Mouse (Mus musculus): ENCODE data around the gene Pdlim1. TPM values are rescaled to one million over a fixed set of nuclear protein-coding genes. Genes with fewer than 3 reads are reported as not detected.

The Pdlim1 gene
- polyA plus RNA-seq, 1 experiment from 2014 or later = 80.4 TPM

DNA sequence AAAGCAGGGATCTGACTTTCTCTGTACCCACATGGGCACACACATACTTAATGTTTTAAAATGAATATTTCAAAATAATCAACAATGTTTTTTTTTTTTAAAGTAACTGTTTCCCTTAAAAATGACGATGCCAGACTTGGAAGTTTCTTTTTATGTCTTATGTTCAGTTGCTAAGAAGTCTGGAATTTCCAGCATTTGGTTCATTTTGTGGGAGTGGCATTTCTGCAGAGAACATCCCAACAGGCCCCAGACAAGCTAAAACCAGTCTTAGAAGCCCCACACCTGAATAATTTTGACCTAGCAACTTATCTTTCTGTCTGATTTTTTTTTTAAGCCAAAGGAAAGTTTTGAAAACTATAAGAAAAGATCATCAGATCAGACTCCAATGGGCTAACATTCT, 16.1 kb downstream of the Pdlim1 start:
- Histone ChIP-seq H3K27ac (ENCODE audit: low read depth) (no peak overlapping the region), H3K4me3 (ENCODE audit: low read depth, low read length) (no peak overlapping the region), H3K36me3 (replicated peaks; ENCODE audit: insufficient read depth, low read length) (peaks cover 9% of the 10 kb centered on the region; the same call in 1 of the 2 replicates), H3K9me3 (ENCODE audit: low read length) (no peaks in the 10 kb centered on the region), H3K4me1 (ENCODE audit: insufficient read depth) (peaks cover 21% of the 10 kb centered on the region), H3K9ac (replicated peaks) (no peak overlapping the region), H3K27me3 (ENCODE audit: insufficient read depth, low read length) (no peaks in the 10 kb centered on the region), H3K4me2 (ENCODE audit: low read depth, low read length) (no peak overlapping the region)
- ATAC-seq = no peak
- no peak for DNase-seq
- no peak for TF ChIP-seq CTCF (IDR thresholded peaks at IDR 0.05; ENCODE audit: low read depth)
- TF ChIP-seq EP300 (IDR thresholded peaks at IDR 0.05; ENCODE audit: low read depth) = no peak
- 63% methylated on average over 1 of the region's 1 CpGs for WGBS (ENCODE audit: insufficient replicate concordance)

DNA sequence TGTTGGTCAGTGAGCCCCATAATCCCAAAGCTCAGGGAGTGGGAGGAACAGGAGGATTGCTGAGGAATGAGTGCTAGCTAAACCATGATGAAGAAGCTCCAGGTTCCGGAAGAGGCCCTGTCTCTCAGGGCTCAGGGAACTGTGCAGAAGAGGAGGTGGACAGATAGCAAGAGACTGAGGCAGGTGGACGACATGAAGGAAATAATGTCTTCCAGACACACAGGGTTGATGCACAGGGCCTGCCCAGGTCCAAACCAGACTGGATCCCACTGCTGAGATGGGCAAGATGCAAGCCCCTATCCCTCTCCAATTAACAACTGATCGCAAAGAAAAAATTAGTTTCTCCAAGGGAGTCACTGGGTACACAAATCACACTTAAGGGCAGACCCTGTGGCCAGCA, 16.9 kb downstream of the Pdlim1 start:
- Histone ChIP-seq H3K9me3 (ENCODE audit: low read length) (no peaks in the 10 kb centered on the region), H3K9ac (replicated peaks) (no peak overlapping the region), H3K27ac (ENCODE audit: low read depth) (no peak overlapping the region), H3K4me3 (ENCODE audit: low read depth, low read length) (no peak overlapping the region), H3K4me2 (ENCODE audit: low read depth, low read length) (no peak overlapping the region), H3K27me3 (ENCODE audit: insufficient read depth, low read length) (no peaks in the 10 kb centered on the region), H3K36me3 (replicated peaks; ENCODE audit: insufficient read depth, low read length) (peaks cover 9% of the 10 kb centered on the region; the same call in 1 of the 2 replicates), H3K4me1 (ENCODE audit: insufficient read depth) (peaks cover 17% of the 10 kb centered on the region)
- no peak for ATAC-seq
- no peak for DNase-seq
- TF ChIP-seq EP300 (IDR thresholded peaks at IDR 0.05; ENCODE audit: low read depth) = no peak
- no peak for TF ChIP-seq CTCF (IDR thresholded peaks at IDR 0.05; ENCODE audit: low read depth)
- 85% methylated on average over 3 of the region's 3 CpGs for WGBS (ENCODE audit: insufficient replicate concordance)

DNA sequence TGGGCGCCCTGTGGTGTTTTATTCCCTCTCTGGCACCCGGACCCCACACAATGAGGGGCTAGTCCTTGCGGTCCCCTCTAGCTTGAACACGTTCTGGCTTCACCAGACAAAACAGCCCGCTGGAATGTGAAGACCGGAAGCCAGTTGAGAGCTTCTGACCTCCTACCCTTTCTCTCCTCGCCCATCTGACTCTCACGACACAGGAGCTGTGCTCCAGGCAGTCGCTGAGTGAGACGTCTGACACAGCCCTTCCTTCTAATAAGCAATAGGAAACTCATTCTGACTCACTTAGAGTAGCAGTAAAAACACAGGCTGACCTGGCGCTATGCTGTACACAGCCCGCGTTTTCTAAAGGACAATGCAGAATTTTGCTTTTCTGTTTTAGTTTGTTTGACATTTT, 17.9 kb downstream of the Pdlim1 start:
- DNase-seq (no peak), ATAC-seq (peak; percentile 16; the same call in 1 of the 2 replicates)
- Histone ChIP-seq H3K9ac (replicated peaks) (no peak overlapping the region), H3K4me3 (ENCODE audit: low read depth, low read length) (no peak overlapping the region), H3K4me1 (ENCODE audit: insufficient read depth) (peaks cover 17% of the 10 kb centered on the region), H3K4me2 (ENCODE audit: low read depth, low read length) (no peak overlapping the region), H3K27me3 (ENCODE audit: insufficient read depth, low read length) (no peaks in the 10 kb centered on the region), H3K36me3 (replicated peaks; ENCODE audit: insufficient read depth, low read length) (peaks cover 9% of the 10 kb centered on the region; the same call in 1 of the 2 replicates), H3K9me3 (ENCODE audit: low read length) (no peaks in the 10 kb centered on the region), H3K27ac (ENCODE audit: low read depth) (0 out of 2 replicates have a peak overlapping the region, but pooled peaks have one; percentile 22)
- 59% methylated on average over 13 of the region's 13 CpGs for WGBS (ENCODE audit: insufficient replicate concordance)
- TF ChIP-seq CTCF (IDR thresholded peaks at IDR 0.05; ENCODE audit: low read depth) (no peak), EP300 (IDR thresholded peaks at IDR 0.05; ENCODE audit: low read depth) (no peak)

DNA sequence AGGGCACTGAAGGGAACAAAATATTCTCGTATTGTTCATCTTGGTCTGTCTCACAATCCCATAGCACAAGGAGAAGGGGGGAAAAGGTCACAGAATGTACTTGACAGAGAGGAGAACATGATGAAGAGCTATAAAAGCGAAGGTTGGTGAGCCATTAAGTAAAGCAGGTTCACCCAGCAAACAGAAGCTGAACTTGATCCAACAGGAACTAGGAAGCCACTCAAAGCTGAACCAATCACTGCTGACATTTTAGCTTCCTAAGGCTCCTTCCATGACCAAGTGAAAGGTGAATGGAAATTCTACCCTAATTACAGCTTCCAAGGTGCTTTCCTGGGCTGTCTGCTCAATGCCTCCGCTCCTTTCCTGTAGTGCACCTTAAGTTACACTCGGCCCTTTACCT, 20.5 kb downstream of the Pdlim1 start:
- H3K9me3 ChIP-seq (ENCODE audit: low read length) = no peaks in the 10 kb centered on the region
- no peak for DNase-seq
- H3K27me3 ChIP-seq (ENCODE audit: insufficient read depth, low read length) = no peaks in the 10 kb centered on the region
- WGBS (ENCODE audit: insufficient replicate concordance) = 80% methylated on average over 4 of the region's 4 CpGs
- H3K4me3 ChIP-seq (ENCODE audit: low read depth, low read length) = no peak overlapping the region
- ATAC-seq = no peak
- H3K9ac ChIP-seq (replicated peaks) = no peak overlapping the region
- no peak for TF ChIP-seq CTCF (IDR thresholded peaks at IDR 0.05; ENCODE audit: low read depth)
- no peak for TF ChIP-seq EP300 (IDR thresholded peaks at IDR 0.05; ENCODE audit: low read depth)
- H3K4me1 ChIP-seq (ENCODE audit: insufficient read depth) = peaks cover 5% of the 10 kb centered on the region
- H3K36me3 ChIP-seq (replicated peaks; ENCODE audit: insufficient read depth, low read length) = peaks cover 9% of the 10 kb centered on the region; the same call in 1 of the 2 replicates
- H3K27ac ChIP-seq (ENCODE audit: low read depth) = no peak overlapping the region
- no peak overlapping the region for H3K4me2 ChIP-seq (ENCODE audit: low read depth, low read length)

DNA sequence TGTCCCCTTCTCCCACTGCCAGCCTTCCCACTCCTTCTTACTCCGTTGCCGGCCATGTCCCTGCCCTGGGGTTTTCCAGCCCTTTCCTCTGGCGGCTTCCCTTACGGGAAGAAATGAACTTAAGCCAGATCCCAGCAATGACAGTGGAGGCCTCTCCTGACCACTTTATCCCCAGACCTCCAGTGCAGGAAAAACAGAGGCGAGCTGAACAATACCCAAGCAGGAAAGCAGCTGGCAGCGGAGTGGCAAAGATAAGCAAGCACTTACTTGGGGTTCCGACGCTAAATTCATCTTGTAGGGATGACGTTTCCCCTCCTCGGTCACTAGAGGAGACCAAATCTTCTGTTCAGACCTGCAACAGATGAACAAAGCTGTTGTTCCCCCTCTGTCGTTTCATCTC, 22.3 kb downstream of the Pdlim1 start:
- peak; percentile 20 for ATAC-seq
- H3K4me1 ChIP-seq (ENCODE audit: insufficient read depth) = peaks cover 5% of the 10 kb centered on the region
- DNase-seq = no peak
- H3K4me3 ChIP-seq (ENCODE audit: low read depth, low read length) = no peak overlapping the region
- H3K27ac ChIP-seq (ENCODE audit: low read depth) = peak overlapping the region; percentile 23; the same call in 1 of the 2 replicates
- 41% methylated on average over 11 of the region's 11 CpGs for WGBS (ENCODE audit: insufficient replicate concordance)
- TF ChIP-seq EP300 (IDR thresholded peaks at IDR 0.05; ENCODE audit: low read depth) (peak; percentile 21; the same call in 1 of the 2 replicates), CTCF (IDR thresholded peaks at IDR 0.05; ENCODE audit: low read depth) (no peak)
- H3K9ac ChIP-seq (replicated peaks) = no peak overlapping the region
- H3K36me3 ChIP-seq (replicated peaks; ENCODE audit: insufficient read depth, low read length) = peaks cover 9% of the 10 kb centered on the region; the same call in 1 of the 2 replicates
- no peak overlapping the region for H3K4me2 ChIP-seq (ENCODE audit: low read depth, low read length)
- no peaks in the 10 kb centered on the region for H3K9me3 ChIP-seq (ENCODE audit: low read length)
- H3K27me3 ChIP-seq (ENCODE audit: insufficient read depth, low read length) = no peaks in the 10 kb centered on the region

DNA sequence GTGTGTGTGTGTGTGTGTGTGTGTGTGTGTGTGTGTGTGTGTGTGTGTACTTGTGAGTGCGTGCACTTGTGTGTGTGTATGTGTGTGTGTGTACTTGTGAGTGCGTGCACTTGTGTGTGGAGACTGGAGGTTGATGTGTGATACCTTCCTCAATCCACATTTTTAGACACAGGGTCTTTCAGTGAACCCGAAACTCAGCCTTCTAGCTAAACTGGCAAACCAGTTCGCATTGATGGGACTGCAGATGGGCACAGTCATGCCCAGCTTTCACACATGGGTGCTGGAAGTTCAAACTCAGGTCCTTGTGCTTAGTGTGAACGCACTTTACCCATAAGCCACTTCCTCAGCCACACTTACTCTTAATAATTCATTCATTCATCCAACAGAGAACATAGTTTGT, 23.2 kb downstream of the Pdlim1 start:
- Histone ChIP-seq H3K9me3 (ENCODE audit: low read length) (no peaks in the 10 kb centered on the region), H3K27ac (ENCODE audit: low read depth) (no peak overlapping the region), H3K4me3 (ENCODE audit: low read depth, low read length) (no peak overlapping the region), H3K36me3 (replicated peaks; ENCODE audit: insufficient read depth, low read length) (peaks cover 9% of the 10 kb centered on the region; the same call in 1 of the 2 replicates), H3K9ac (replicated peaks) (no peak overlapping the region), H3K4me1 (ENCODE audit: insufficient read depth) (peaks cover 4% of the 10 kb centered on the region), H3K4me2 (ENCODE audit: low read depth, low read length) (no peak overlapping the region), H3K27me3 (ENCODE audit: insufficient read depth, low read length) (no peaks in the 10 kb centered on the region)
- DNase-seq = no peak
- ATAC-seq = no peak
- 90% methylated on average over 5 of the region's 5 CpGs for WGBS (ENCODE audit: insufficient replicate concordance)
- TF ChIP-seq EP300 (IDR thresholded peaks at IDR 0.05; ENCODE audit: low read depth) (no peak), CTCF (IDR thresholded peaks at IDR 0.05; ENCODE audit: low read depth) (no peak)

Data from liver, postnatal 0 days (tissue).